Mouse (Mus musculus) CH12.LX (cell line): ENCODE data around the gene Obox5. TPM values are rescaled to one million over a fixed set of nuclear protein-coding genes. Genes with fewer than 3 reads are reported as not detected.
"Not testable (repeated sequence)": the region's sequence is repeated elsewhere in the genome, so short reads cannot be mapped to it uniquely, and the experiment has no call there.

ENCODE experiments used
- DNase-seq: peaks from one replicate; pipeline ENCODE4 v3.0.0-alpha.2; 2013; ENCODE audit errors: extremely low read depth
- H3K27ac ChIP-seq: 2 replicates; pipeline ENCODE4 v1.5.1; 2012; ENCODE audit warnings: low read depth, mild to moderate bottlenecking, control low read depth, moderate library complexity; ENCODE audit not compliant: insufficient read depth
- H3K27me3 ChIP-seq: replicated peaks from 2 replicates; pipeline ENCODE3; 2012; ENCODE audit warnings: inconsistent platforms
- H3K36me3 ChIP-seq, 2 experiments: replicated peaks in 1 of 2; 2 replicates each; pipeline versions ENCODE3 to v1.6.1; 2012; ENCODE audit warnings: inconsistent platforms in 1 of 2, low read length in 1 of 2, mild to moderate bottlenecking in 1 of 2, mixed read lengths in 1 of 2, moderate library complexity in 1 of 2; ENCODE audit not compliant: control insufficient read depth in 1 of 2, insufficient read depth in 1 of 2
- H3K4me1 ChIP-seq, 2 experiments: 2 replicates each; pipeline ENCODE4 v1.6.1; 2012; ENCODE audit warnings: inconsistent platforms in 1 of 2, moderate library complexity in 1 of 2; ENCODE audit not compliant: insufficient read depth in 2 of 2, control insufficient read depth in 1 of 2
- H3K4me2 ChIP-seq: 2 replicates; pipeline ENCODE4 v1.6.1; 2012; ENCODE audit warnings: low read depth, mild to moderate bottlenecking, control low read depth; ENCODE audit not compliant: poor library complexity, insufficient read depth, severe bottlenecking
- H3K4me3 ChIP-seq, 3 experiments: fragments of 150-350 bp in 1 of 3; sonication (generic) in 1 of 3; replicated peaks in 1 of 3; 2 replicates each; pipeline versions ENCODE3 to v1.5.1; 2011 to 2012; ENCODE audit warnings: low read depth in 2 of 3, low read length in 2 of 3, mild to moderate bottlenecking in 2 of 3, moderate library complexity in 2 of 3, control low read depth in 1 of 3, improper control_type of control experiment in 1 of 3, inconsistent platforms in 1 of 3, mixed read lengths in 1 of 3; ENCODE audit not compliant: poor library complexity in 1 of 3
- H3K79me2 ChIP-seq: replicated peaks from 2 replicates; pipeline ENCODE4 v1.6.1; 2012; ENCODE audit warnings: mild to moderate bottlenecking, moderate library complexity; ENCODE audit not compliant: control insufficient read depth, poor library complexity, insufficient read depth, severe bottlenecking; ENCODE audit errors: extremely low read depth
- H3K9ac ChIP-seq: 2 replicates; pipeline ENCODE4 v1.6.1; 2012; ENCODE audit warnings: low read depth, mild to moderate bottlenecking, control low read depth, moderate library complexity; ENCODE audit not compliant: insufficient read depth
- H3K9me3 ChIP-seq: replicated peaks from 2 replicates; pipeline ENCODE3; 2012; ENCODE audit warnings: low read length, inconsistent platforms, mixed read lengths
- dilution Hi-C: fragments of 300-500 bp; cut with MboI; formaldehyde crosslinking; loops from 2 replicates; pipeline ENCODE4 v1.14.3; 2020; ENCODE audit warnings: low sequenced_read_pairs; ENCODE audit not compliant: extremely low pct_unique_long_range_greater_than_20kb, extremely low pct_ligation_motif_present
- in situ Hi-C: fragments of 300-500 bp; cut with MboI; formaldehyde crosslinking; loops from 3 replicates; pipeline ENCODE4 v1.14.3; 2019; ENCODE audit warnings: low sequenced_read_pairs, low pct_ligation_motif_present, low pct_unique_long_range_greater_than_20kb, mixed read lengths
- polyA plus RNA-seq: library from polyadenylated mRNA; unstranded; fragments of >175 nt; gene quantifications from 2 replicates; pipeline ENCODE4 v1.2.1, GENCODE M21; 2012; ENCODE audit warnings: low read depth; ENCODE audit not compliant: insufficient read length
- total RNA-seq, 2 experiments: library from RNA; depleted of rRNA; stranded (reverse); fragments of 300-350 nt in 1 of 2; fragments of >200 nt in 1 of 2; gene quantifications; 2 replicates each; pipeline ENCODE4 v1.2.3; 2012 to 2014

Obox5 gene
- not detected in 2 replicates for total RNA-seq (2012; rRNA removed)
- total RNA-seq (2014; rRNA removed), result not detected in 2 replicates
- not detected in 2 replicates for polyA plus RNA-seq

DNA sequence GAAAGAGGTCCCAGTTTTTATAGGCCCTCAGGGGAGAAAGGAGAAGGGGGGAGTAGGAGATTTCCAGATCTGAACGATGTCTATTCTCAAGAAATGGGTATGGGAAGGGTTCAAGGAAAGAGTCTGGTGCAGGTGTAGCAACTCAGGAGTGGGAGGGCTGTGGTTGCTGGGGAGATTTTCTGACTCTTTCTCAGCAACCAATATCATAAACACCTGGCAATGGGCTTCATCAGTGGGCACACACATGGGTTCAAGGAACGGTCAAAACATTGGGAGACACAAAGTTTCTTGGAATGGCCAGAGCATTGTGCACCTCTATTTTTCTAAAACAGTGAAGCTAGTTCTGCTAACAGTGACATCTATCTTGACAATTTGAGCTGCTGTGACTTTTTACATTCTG is at the start of gene Obox5:
TSS of gene Obox5 (plus strand) at position 301 of the 400 bp plus-strand sequence.
- in situ Hi-C loops, H3K27me3 ChIP-seq, H3K9me3 ChIP-seq, H3K4me2 ChIP-seq, H3K9ac ChIP-seq, H3K36me3 ChIP-seq, dilution Hi-C loops, DNase-seq, H3K27ac ChIP-seq, H3K4me3 ChIP-seq, H3K4me1 ChIP-seq, H3K79me2 ChIP-seq: not testable (repeated sequence)

DNA sequence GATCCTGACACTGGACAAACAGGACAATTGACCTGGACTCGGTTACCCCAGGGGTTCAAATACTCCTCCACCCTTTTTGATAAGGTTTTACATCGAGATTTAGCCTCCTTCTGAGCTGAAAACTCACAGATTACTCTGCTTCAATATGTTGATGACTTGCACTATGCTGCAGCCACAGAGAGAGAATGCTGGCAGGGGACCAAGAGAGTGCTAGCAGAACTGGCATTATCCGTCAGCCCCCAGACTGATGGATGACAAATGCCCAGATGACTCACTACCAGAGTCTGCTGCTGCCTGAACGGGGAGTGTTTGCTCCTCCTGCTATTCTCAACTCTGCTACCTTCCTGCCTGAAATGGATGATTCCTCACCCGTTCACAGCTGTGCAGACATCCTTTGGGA is 635 bp upstream of the Obox5 start:
- in situ Hi-C loops, H3K4me3 ChIP-seq: not testable (repeated sequence)

More for the DNA sequence above, 635 bp upstream of the Obox5 start:
- dilution Hi-C loops, H3K36me3 ChIP-seq, H3K4me1 ChIP-seq, H3K4me2 ChIP-seq, DNase-seq, H3K79me2 ChIP-seq, H3K27me3 ChIP-seq, H3K9ac ChIP-seq, H3K9me3 ChIP-seq, H3K27ac ChIP-seq: not testable (repeated sequence)

Other genes with a start within 250 kb of the Obox5 start
- gene Obox3, start 110.2 kb upstream of the Obox5 start, total RNA-seq (2012; rRNA removed), result not detected in 2 replicates
- not detected in 2 replicates for gene Obox3, start 110.2 kb upstream of the Obox5 start, total RNA-seq (2014; rRNA removed)
- gene Obox3, start 110.2 kb upstream of the Obox5 start, polyA plus RNA-seq, result not detected in 2 replicates
- not detected in 2 replicates for gene Obox6, start 89.5 kb downstream of the Obox5 start, total RNA-seq (2012; rRNA removed)
- not detected in 2 replicates for gene Obox6, start 89.5 kb downstream of the Obox5 start, total RNA-seq (2014; rRNA removed)
- not detected in 2 replicates for gene Obox6, start 89.5 kb downstream of the Obox5 start, polyA plus RNA-seq
- not detected in 2 replicates for gene Crx, start 129.8 kb downstream of the Obox5 start, total RNA-seq (2012; rRNA removed)
- gene Crx, start 129.8 kb downstream of the Obox5 start, total RNA-seq (2014; rRNA removed), result not detected in 2 replicates
- not detected in 2 replicates for gene Crx, start 129.8 kb downstream of the Obox5 start, polyA plus RNA-seq
- gene Crxos, start 132.5 kb downstream of the Obox5 start, total RNA-seq (2012; rRNA removed), result 0.71 TPM in 1 of 2 replicates, not detected in the other
- 1.1 and 1.7 TPM in 2 replicates for gene Crxos, start 132.5 kb downstream of the Obox5 start, total RNA-seq (2014; rRNA removed)
- 0.94 and 1.5 TPM in 2 replicates for gene Crxos, start 132.5 kb downstream of the Obox5 start, polyA plus RNA-seq
- 62.2 and 65.2 TPM in 2 replicates for gene Selenow, start 172.3 kb downstream of the Obox5 start, total RNA-seq (2012; rRNA removed)
- 44.1 and 44.9 TPM in 2 replicates for gene Selenow, start 172.3 kb downstream of the Obox5 start, total RNA-seq (2014; rRNA removed)
- gene Selenow, start 172.3 kb downstream of the Obox5 start, polyA plus RNA-seq, result 244 and 257 TPM in 2 replicates
- 234 and 310 TPM in 2 replicates for gene Nop53, start 195.9 kb downstream of the Obox5 start, total RNA-seq (2012; rRNA removed)
- 171 and 199 TPM in 2 replicates for gene Nop53, start 195.9 kb downstream of the Obox5 start, total RNA-seq (2014; rRNA removed)
- 291 and 339 TPM in 2 replicates for gene Nop53, start 195.9 kb downstream of the Obox5 start, polyA plus RNA-seq
- gene Ehd2, start 217.4 kb downstream of the Obox5 start, total RNA-seq (2012; rRNA removed), result 4.7 and 7.0 TPM in 2 replicates
- gene Ehd2, start 217.4 kb downstream of the Obox5 start, total RNA-seq (2014; rRNA removed), result 1.1 and 1.2 TPM in 2 replicates
- gene Ehd2, start 217.4 kb downstream of the Obox5 start, polyA plus RNA-seq, result 4.4 and 5.2 TPM in 2 replicates